Mouse (Mus musculus) gastrocnemius, adult 18-20 months (tissue): ENCODE data around the gene Tfpi2. TPM values are rescaled to one million over a fixed set of nuclear protein-coding genes. Genes with fewer than 3 reads are reported as not detected.

ENCODE experiments used
- DNase-seq: peaks from one replicate; pipeline ENCODE4 v3.0.0; 2021; ENCODE audit warnings: low spot score
- total RNA-seq, 2 experiments: library from RNA; stranded (reverse); gene quantifications; 2 replicates each; pipeline ENCODE4 v1.2.3; 2021

Gene Tfpi2
- total RNA-seq, 2 experiments from 2014 or later, result 0.25 to 0.38 TPM

GRCm38 (mm10) chr6:3916015-3916414 is 72.7 kb downstream of the Tfpi2 start:
- DNase-seq, result no peak

Other genes with a start within 250 kb of the Tfpi2 start
- gene Calcr, start 224.2 kb downstream of the Tfpi2 start, total RNA-seq, result under 1 TPM; 0.14 to 0.16 TPM
- not detected for gene Gngt1, start 4.9 kb upstream of the Tfpi2 start, total RNA-seq
- gene Gng11, start 15.0 kb upstream of the Tfpi2 start, total RNA-seq, result 10 to 100 TPM; 12.6 to 24.8 TPM
- gene Bet1, start 98.1 kb upstream of the Tfpi2 start, total RNA-seq, result 10 to 100 TPM; 19.1 to 28.4 TPM